9 mouse cellular contexts compared by ENCODE assay signal in genomic region chr1:127408957-127409423, GRCm38 (mm10).
DNase-seq lines count a peak whose midpoint lies in the region; ATAC-seq lines count a peak whose summit lies in the region.
"Had no signal": no experiment of that assay in that cellular context is flagged by ENCODE, and none has a peak within 500 bp of the region (broad histone marks: within the 10 kb centered on the region; RNA-seq: fewer than 3 reads in every experiment).

No protein-coding gene starts in this region.

- peak overlapping the region; percentile 20 for H3K27ac ChIP-seq in heart, embryonic 12.5 days (ENCODE audit: poor library complexity, severe bottlenecking)
- H3K27ac ChIP-seq in liver, embryonic 13.5 days: no peak overlapping the region
- peak overlapping the region; percentile 67 for H3K27ac ChIP-seq in neural tube, embryonic 15.5 days (replicated peaks)

- no peaks in the 10 kb centered on the region for H3K27me3 ChIP-seq in heart, embryonic 12.5 days (replicated peaks)
- no peaks in the 10 kb centered on the region for H3K27me3 ChIP-seq in liver, embryonic 13.5 days
- H3K27me3 ChIP-seq in neural tube, embryonic 15.5 days (replicated peaks): no peaks in the 10 kb centered on the region

- H3K4me2 ChIP-seq in heart, embryonic 12.5 days: no peak overlapping the region
- H3K4me2 ChIP-seq in liver, embryonic 13.5 days: no peak overlapping the region
- H3K4me2 ChIP-seq in neural tube, embryonic 15.5 days: no peak overlapping the region

- H3K9me3 ChIP-seq in heart, embryonic 12.5 days (replicated peaks): no peaks in the 10 kb centered on the region
- no peaks in the 10 kb centered on the region for H3K9me3 ChIP-seq in liver, embryonic 13.5 days (replicated peaks)
- no peaks in the 10 kb centered on the region for H3K9me3 ChIP-seq in neural tube, embryonic 15.5 days (replicated peaks)

- H3K36me3 ChIP-seq in heart, embryonic 12.5 days: peaks cover 15% of the 10 kb centered on the region
- H3K36me3 ChIP-seq in liver, embryonic 13.5 days: no peaks in the 10 kb centered on the region
- peaks cover 21% of the 10 kb centered on the region for H3K36me3 ChIP-seq in neural tube, embryonic 15.5 days

- no peak overlapping the region for H3K9ac ChIP-seq in heart, embryonic 12.5 days
- H3K9ac ChIP-seq in liver, embryonic 13.5 days: no peak overlapping the region
- no peak overlapping the region for H3K9ac ChIP-seq in neural tube, embryonic 15.5 days (replicated peaks)

- DNase-seq in retina, postnatal 1 day: peak; percentile 31
- no peak for DNase-seq in retina, embryonic 14.5 days (ENCODE audit: low spot score)
- no peak for DNase-seq in liver, embryonic 13.5 days
- no peak for DNase-seq in spleen, postnatal 4 days (ENCODE audit: low spot score in 2 of 2)
- DNase-seq in right cerebral cortex, postnatal 4 days: no peak
- no peak for DNase-seq in frontal cortex, postnatal 14 days (ENCODE audit: low spot score in 2 of 2)
- DNase-seq: kidney, adult 11 months had no signal

- WGBS in heart, embryonic 12.5 days: 56% methylated on average over 2 of the region's 2 CpGs
- WGBS in liver, embryonic 13.5 days (ENCODE audit: insufficient replicate concordance): 61% methylated on average over 2 of the region's 2 CpGs
- 42% methylated on average over 2 of the region's 2 CpGs for WGBS in neural tube, embryonic 15.5 days

- H3K4me3 ChIP-seq in heart, embryonic 12.5 days: no peak overlapping the region
- no peak overlapping the region for H3K4me3 ChIP-seq in liver, embryonic 13.5 days (replicated peaks)
- no peak overlapping the region for H3K4me3 ChIP-seq in neural tube, embryonic 15.5 days (replicated peaks)

- peaks cover 23% of the 10 kb centered on the region for H3K4me1 ChIP-seq in heart, embryonic 12.5 days (replicated peaks)
- peaks cover 9% of the 10 kb centered on the region for H3K4me1 ChIP-seq in liver, embryonic 13.5 days (replicated peaks)
- peaks cover 7% of the 10 kb centered on the region; the same call in 1 of the 2 replicates for H3K4me1 ChIP-seq in neural tube, embryonic 15.5 days

- ATAC-seq in heart, embryonic 12.5 days (ENCODE audit: insufficient number of reproducible peaks, low FRiP score): no peak
- peak; percentile 64; the same call in 1 of the 2 replicates for ATAC-seq in liver, embryonic 13.5 days (ENCODE audit: low read depth)
- peak; percentile 70 for ATAC-seq in neural tube, embryonic 15.5 days (ENCODE audit: low FRiP score)
